Comparison of ENCODE assay signal across 30 mouse cellular contexts in genomic region chr7:93044359-93044758, GRCm38 (mm10). TPM values are rescaled to one million over a fixed set of nuclear protein-coding genes. Genes with fewer than 3 reads are reported as not detected.
DNase-seq lines count a peak whose midpoint lies in the region; ATAC-seq and TF ChIP-seq lines count a peak whose summit lies in the region.
"Had no signal": no experiment of that assay in that cellular context is flagged by ENCODE, and none has a peak within 500 bp of the region (broad histone marks: within the 10 kb centered on the region; RNA-seq: fewer than 3 reads in every experiment).

No protein-coding gene starts in this region.

- no peak overlapping the region for H3K27ac ChIP-seq in hindbrain, postnatal 0 days
- H3K27ac ChIP-seq in left cerebral cortex, adult 2 months, result no peak overlapping the region
- H3K27ac ChIP-seq: embryonic facial prominence, embryonic 10.5 days; embryonic facial prominence, embryonic 15.5 days; forebrain, embryonic 13.5 days; liver, embryonic 13.5 days; midbrain, embryonic 12.5 days; neural tube, embryonic 13.5 days had no signal

- H3K4me3 ChIP-seq in hindbrain, postnatal 0 days (ENCODE audit: low read length), result no peak overlapping the region
- H3K4me3 ChIP-seq in left cerebral cortex, adult 2 months, result no peak overlapping the region
- H3K4me3 ChIP-seq: embryonic facial prominence, embryonic 10.5 days; embryonic facial prominence, embryonic 15.5 days; forebrain, embryonic 13.5 days; liver, embryonic 13.5 days; megakaryocyte, embryonic 14.5 days; midbrain, embryonic 12.5 days; neural tube, embryonic 13.5 days had no signal

- intact Hi-C loops in left cerebral cortex, adult 2 months (cut with DNase I), result no loop called here

- WGBS in hindbrain, postnatal 0 days, result 30% methylated on average over 3 of the region's 3 CpGs

- no peaks in the 10 kb centered on the region for H3K9me3 ChIP-seq in hindbrain, postnatal 0 days (ENCODE audit: low read length)
- H3K9me3 ChIP-seq: embryonic facial prominence, embryonic 10.5 days; embryonic facial prominence, embryonic 15.5 days; forebrain, embryonic 13.5 days; G1E; liver, embryonic 13.5 days; megakaryocyte, embryonic 14.5 days; midbrain, embryonic 12.5 days; neural tube, embryonic 13.5 days had no signal

- DNase-seq in cerebellum, postnatal 10 days, result peak; percentile 7 to 16
- no peak for DNase-seq in cerebellum, adult 11-12 months
- peak; percentile 11 for DNase-seq in 416B (ENCODE audit: low read depth)
- no peak for DNase-seq in hindbrain, postnatal 0 days (ENCODE audit: low spot score)
- no peak for DNase-seq in ovary, postnatal 10 days (ENCODE audit: low spot score)
- DNase-seq in left cerebral cortex, adult 2 months (ENCODE audit: extremely low spot score in 1 of 2, low spot score in 2 of 2), result no peak
- DNase-seq: adrenal gland, postnatal 14 days; cerebellum, adult 11 months; cerebellum, postnatal 14 days; gastrocnemius, postnatal 25 days; heart, adult 18-20 months; heart, postnatal 36 days; kidney, adult 11 months; kidney, postnatal 14 days; layer of hippocampus, adult 9-11 months; liver, embryonic 13.5 days; lung, embryonic 14.5 days; retina, postnatal 1 day; right cerebral cortex, postnatal 14 days; thymus, postnatal 14 days had no signal

- no peak overlapping the region for H3K4me2 ChIP-seq in hindbrain, postnatal 0 days (ENCODE audit: low read depth, low read length)
- H3K4me2 ChIP-seq: embryonic facial prominence, embryonic 15.5 days; forebrain, embryonic 13.5 days; heart, embryonic 11.5 days; liver, embryonic 13.5 days; lung, embryonic 14.5 days; midbrain, embryonic 12.5 days; neural tube, embryonic 13.5 days had no signal

- H3K4me1 ChIP-seq in hindbrain, postnatal 0 days (ENCODE audit: insufficient read depth, low read length), result no peaks in the 10 kb centered on the region
- H3K4me1 ChIP-seq: embryonic facial prominence, embryonic 10.5 days; embryonic facial prominence, embryonic 15.5 days; forebrain, embryonic 13.5 days; liver, embryonic 13.5 days; midbrain, embryonic 12.5 days had no signal

- H3K27me3 ChIP-seq in hindbrain, postnatal 0 days (ENCODE audit: insufficient read depth, low read length), result no peaks in the 10 kb centered on the region
- H3K27me3 ChIP-seq: embryonic facial prominence, embryonic 15.5 days; forebrain, embryonic 13.5 days; liver, embryonic 13.5 days; neural tube, embryonic 13.5 days had no signal

- no peaks in the 10 kb centered on the region for H3K36me3 ChIP-seq in hindbrain, postnatal 0 days (ENCODE audit: insufficient read depth, low read length)
- H3K36me3 ChIP-seq: embryonic facial prominence, embryonic 10.5 days; embryonic facial prominence, embryonic 15.5 days; G1E; liver, embryonic 13.5 days; midbrain, embryonic 12.5 days; neural tube, embryonic 13.5 days had no signal

- peak; percentile 57 to 85 for ATAC-seq in hematopoietic stem cell, adult 5-6 weeks (replicated peaks in 1 of 2; ENCODE audit: insufficient read depth in 1 of 2, low FRiP score in 2 of 2, low TSS enrichment in 1 of 2, low read depth in 1 of 2, poor library complexity in 2 of 2, severe bottlenecking in 2 of 2)
- ATAC-seq in hindbrain, postnatal 0 days, result 0 out of 2 replicates have a peak, but pooled peaks have one; percentile 24
- ATAC-seq: forebrain, embryonic 13.5 days; inflammation-experienced regulatory T-cells, adult 6 months had no signal

- no peak for TF ChIP-seq CTCF in hindbrain, postnatal 0 days (IDR thresholded peaks at IDR 0.05; ENCODE audit: low read depth)
- TF ChIP-seq CTCF in left cerebral cortex, adult 2 months (IDR thresholded peaks at IDR 0.05), result no peak

- no peak overlapping the region for H3K9ac ChIP-seq in hindbrain, postnatal 0 days (replicated peaks; ENCODE audit: low read length)
- H3K9ac ChIP-seq: embryonic facial prominence, embryonic 15.5 days; forebrain, embryonic 13.5 days; liver, embryonic 13.5 days; lung, embryonic 14.5 days; midbrain, embryonic 12.5 days; neural tube, embryonic 13.5 days had no signal

RNA-seq across cellular contexts. Expression of gene Fam181b, which starts 35.3 kb away (rescaled TPM):
- total RNA-seq in hematopoietic stem cell, adult 5-6 weeks (2017), result 1.0 and 1.6 TPM in 2 replicates
- total RNA-seq in hindbrain, postnatal 0 days (2014; rRNA removed), result 98.9 and 107 TPM in 2 replicates
- polyA plus RNA-seq in hindbrain, postnatal 0 days (2015; fragmentation: Nextera tagmentation; extraction: Ambion mirVana), result 55.2 and 59.5 TPM in 2 replicates
- total RNA-seq in left cerebral cortex, adult 2 months (2021), result 10 to 100 TPM; 18.4 to 23.0 TPM
- polyA plus RNA-seq: G1E; inflammation-experienced regulatory T-cells, adult 6 months had no signal

Comparison
In these comparisons a context has a peak if more than half of its experiments do, and no peak if none do; other contexts are left out.
1. DNase-seq: peak in cerebellum, postnatal 10 days (2 of 2) and 416B (single experiment); none in cerebellum, adult 11-12 months (single experiment), hindbrain, postnatal 0 days (single experiment), ovary, postnatal 10 days (single experiment) and left cerebral cortex, adult 2 months (0 of 2).